Mouse (Mus musculus) heart, adult 2 months (tissue): ENCODE measurements around the gene Crk.

Experiments
- CTCF ChIP-seq: fragments of 200-600 bp; IDR thresholded peaks from 2 replicates; pipeline ENCODE4 v1.8.1; 2022; ENCODE audit warnings: antibody characterized with exemption, mild to moderate bottlenecking, moderate library complexity
- EP300 ChIP-seq: fragments of 200-500 bp; IDR thresholded peaks from 2 replicates; pipeline ENCODE4 v1.6.1; 2011; ENCODE audit warnings: low read depth, low read length, control low read depth; ENCODE audit not compliant: insufficient read depth
- POLR2A ChIP-seq: fragments of 200-500 bp; IDR thresholded peaks from 2 replicates; pipeline ENCODE4 v1.6.1; 2011; ENCODE audit warnings: mild to moderate bottlenecking, low read depth, low read length, control low read depth; ENCODE audit not compliant: insufficient read depth

DNA sequence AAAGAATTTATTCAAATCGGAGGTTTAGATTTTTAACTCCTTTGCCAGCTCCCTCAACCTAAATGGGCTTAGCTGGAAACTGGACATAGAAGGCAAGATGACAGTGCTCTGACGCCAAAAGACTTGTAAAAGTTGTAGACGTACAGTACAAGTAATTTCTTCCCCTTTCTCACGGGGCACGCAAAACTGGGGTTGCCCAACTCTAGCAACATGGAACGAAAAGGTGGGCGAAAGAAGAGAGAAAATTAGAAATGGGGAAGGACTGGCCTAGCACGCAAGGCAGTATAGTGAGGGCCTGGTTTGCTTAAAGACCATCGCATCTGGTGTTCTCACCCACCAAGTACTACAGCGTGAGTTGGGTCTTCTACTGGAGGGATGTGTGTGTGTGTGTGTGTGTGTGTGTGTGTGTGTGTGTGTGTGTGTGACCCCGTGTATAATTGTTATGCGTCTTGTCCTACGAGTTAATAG lies 28.1 kb upstream of the Crk start:
- no peak for TF ChIP-seq CTCF
- no peak for TF ChIP-seq POLR2A
- TF ChIP-seq EP300: no peak
